Mouse (Mus musculus) spleen, postnatal 10 days (tissue): ENCODE measurements around the gene Trp53.

Source experiments
- DNase-seq, 2 experiments: peaks; one replicate each; pipeline ENCODE4 v3.0.0; 2021 to 2022; ENCODE audit warnings: low spot score in 2 of 2

The Trp53 gene

GRCm38 (mm10) chr11:69560896-69561854 is 19.0 kb upstream of the Trp53 start:
- DNase-seq = no peak

DNA sequence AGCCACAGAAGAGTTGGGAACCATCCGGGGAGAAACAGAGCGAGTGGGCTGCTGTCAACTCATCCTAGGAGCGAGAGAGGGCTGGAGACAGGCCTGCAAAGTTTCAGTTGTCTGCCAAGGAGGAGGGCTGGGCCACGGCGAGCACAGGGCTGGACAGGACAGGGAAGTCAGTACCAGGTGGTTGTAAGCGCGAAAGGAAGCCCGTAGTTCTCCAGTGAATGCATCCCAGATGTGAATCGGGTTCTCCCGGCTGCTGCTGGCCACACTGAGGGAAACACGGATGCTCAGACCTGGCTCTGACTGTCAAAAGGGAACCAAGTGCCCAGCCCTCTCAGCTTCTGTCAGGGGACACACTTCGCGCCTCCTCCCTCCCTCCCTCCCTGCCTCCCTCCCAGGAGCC is 16.8 kb upstream of the Trp53 start:
- no peak for DNase-seq

GRCm38 (mm10) chr11:69564391-69564790 is 15.8 kb upstream of the Trp53 start:
- no peak for DNase-seq

DNA sequence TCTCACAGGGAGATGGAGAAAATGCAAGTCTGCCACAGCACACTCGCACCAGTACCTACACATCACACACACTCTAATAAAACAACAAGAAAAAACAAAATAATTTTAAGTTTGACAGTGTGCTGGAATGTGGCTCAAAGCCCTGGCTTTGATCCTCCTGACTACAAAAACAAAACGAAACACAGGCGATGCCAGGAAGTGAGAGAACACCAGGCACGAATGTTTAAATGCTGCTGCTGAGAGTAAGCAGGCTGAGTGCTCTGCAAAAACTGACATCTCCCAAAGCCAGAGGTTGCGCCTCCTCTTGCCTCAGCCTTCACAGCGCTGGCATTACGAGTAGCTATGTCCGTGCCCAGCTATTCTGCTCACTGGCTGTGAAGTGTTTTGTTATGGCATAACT is 15.0 kb upstream of the Trp53 start:
- no peak for DNase-seq

DNA sequence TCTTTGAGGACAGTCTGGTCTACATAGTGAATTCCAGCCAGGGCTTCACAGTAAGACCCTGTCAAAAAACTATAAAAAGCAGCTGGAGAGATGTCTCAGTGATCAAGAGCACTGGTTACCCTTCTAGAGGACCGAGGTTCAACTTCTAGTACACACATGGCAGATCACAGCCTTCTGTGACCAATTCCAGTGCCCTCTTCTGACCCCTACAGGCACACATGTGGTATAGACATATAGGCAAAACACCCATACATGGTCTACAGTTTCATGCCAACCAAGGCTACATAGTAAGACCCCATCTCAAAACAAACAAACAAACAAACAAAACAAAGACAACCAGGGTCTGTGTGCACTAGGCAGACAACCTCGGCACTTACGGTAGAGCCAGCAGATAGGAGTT is 4.9 kb upstream of the Trp53 start:
- DNase-seq = peak in 1 of 2 experiments; percentile 49

- DNase-seq = no peak
These were observed 3.9 kb upstream of the Trp53 start for GRCm38 (mm10) chr11:69576307-69576706.

GRCm38 (mm10) chr11:69578301-69578700 is 1.9 kb upstream of the Trp53 start:
- DNase-seq = no peak

- peak; percentile 97 to 99 for DNase-seq
These were observed 786 bp upstream of the Trp53 start for GRCm38 (mm10) chr11:69579128-69580017.

DNA sequence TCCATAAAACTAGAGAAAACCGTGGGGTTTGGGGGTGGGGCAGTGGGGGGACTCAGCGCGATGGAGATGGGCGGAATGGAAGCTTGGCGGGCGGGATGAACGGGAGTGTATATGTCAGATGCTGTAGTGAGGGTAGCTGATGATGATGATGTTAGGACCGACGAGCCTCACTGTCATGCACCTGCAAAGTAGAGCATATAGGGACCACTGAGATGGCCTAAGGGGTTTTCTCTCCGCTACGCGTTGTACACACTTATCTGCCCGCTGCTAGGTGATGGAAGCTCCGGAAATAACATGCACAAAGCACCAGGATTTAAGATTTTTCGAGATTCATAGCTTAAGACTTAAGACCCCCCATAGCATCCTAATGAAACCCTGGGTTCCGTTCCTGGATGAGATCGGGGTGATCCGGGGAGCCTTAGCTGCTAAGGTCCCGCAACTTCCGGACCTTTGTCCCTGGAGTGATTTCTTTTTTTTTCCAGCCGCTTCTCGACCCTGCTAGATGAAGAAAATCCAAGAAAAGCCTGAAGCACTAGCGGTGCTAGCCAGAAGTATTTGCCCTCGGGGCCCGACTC is 500 bp downstream of the Trp53 start:
- DNase-seq = peak in 1 of 2 experiments; percentile 46

- peak; percentile 84 to 93 for DNase-seq
These were observed 1.1 kb downstream of the Trp53 start for GRCm38 (mm10) chr11:69581147-69581688.

GRCm38 (mm10) chr11:69581814-69582213 is 1.7 kb downstream of the Trp53 start:
- DNase-seq = no peak

- DNase-seq = no peak
These were observed 2.2 kb downstream of the Trp53 start for GRCm38 (mm10) chr11:69582230-69582805.

- no peak for DNase-seq
These were observed 3.8 kb downstream of the Trp53 start for GRCm38 (mm10) chr11:69584008-69584407.

- no peak for DNase-seq
These were observed 4.8 kb downstream of the Trp53 start for GRCm38 (mm10) chr11:69584937-69585336.

DNA sequence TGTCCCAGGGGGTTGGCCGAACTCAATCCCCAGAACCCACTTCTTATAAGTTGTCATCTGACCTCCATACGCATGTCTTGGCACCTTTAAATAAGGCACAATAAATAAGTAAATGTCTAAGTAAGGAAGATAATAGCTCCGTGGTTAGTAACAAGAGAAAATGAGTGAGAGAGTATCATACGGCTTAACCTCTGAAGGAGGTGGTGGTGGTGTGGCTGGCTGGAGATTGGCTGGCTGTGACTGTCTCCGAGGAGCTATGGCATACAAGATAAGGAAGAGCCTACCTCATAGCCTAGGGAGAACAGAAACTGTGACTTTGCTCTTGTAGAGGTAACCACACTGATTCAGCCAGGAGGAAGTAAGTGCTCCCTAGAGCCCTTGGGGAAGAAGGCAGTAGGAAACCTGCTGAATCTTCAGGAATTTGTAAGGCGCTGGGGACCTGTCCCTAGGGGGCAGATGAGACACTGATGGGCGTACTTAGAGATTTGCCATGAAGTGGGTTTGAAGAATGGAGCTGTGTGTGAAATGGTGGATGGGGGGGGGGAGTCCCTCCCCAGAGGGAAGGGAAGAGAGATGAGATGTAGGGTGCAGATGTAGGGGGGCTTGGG is 5.7 kb downstream of the Trp53 start:
- peak in 1 of 2 experiments; percentile 71 for DNase-seq

DNA sequence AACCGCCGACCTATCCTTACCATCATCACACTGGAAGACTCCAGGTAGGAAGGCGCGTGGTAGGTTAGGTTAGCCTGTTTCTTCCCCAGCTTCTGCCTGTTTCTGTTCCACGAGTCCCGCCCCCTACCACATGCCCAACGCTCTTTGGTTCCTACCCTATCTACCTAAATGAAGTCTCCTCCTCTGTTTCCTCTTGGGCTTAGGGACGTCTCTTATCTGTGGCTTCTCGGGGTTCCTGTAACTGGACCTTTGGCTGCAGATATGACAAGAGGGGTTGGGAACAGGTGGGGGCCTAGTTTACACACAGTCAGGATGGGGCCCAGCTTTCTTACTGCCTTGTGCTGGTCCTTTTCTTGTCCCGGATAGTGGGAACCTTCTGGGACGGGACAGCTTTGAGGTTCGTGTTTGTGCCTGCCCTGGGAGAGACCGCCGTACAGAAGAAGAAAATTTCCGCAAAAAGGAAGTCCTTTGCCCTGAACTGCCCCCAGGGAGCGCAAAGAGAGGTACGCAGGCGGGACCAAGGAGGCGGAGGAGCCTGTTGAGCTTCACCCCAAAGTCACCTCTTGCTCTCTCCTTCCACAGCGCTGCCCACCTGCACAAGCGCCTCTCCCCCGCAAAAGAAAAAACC is 9.2 kb downstream of the Trp53 start:
- DNase-seq = no peak

DNA sequence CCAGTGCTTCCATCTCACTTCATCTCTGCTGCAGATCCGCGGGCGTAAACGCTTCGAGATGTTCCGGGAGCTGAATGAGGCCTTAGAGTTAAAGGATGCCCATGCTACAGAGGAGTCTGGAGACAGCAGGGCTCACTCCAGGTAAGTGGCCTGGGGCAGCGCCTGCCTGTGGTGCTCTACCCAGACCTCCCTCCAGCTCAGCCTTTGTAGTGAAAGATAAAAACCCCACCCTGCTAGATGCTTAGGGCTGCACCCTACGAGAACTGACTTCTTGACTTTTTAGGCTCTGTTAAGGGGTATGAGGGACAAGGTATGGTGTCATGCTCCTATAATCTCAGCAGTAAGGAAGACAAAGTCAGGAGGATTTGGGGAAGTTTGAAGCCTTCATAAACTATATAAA is 10.5 kb downstream of the Trp53 start:
- DNase-seq = no peak

DNA sequence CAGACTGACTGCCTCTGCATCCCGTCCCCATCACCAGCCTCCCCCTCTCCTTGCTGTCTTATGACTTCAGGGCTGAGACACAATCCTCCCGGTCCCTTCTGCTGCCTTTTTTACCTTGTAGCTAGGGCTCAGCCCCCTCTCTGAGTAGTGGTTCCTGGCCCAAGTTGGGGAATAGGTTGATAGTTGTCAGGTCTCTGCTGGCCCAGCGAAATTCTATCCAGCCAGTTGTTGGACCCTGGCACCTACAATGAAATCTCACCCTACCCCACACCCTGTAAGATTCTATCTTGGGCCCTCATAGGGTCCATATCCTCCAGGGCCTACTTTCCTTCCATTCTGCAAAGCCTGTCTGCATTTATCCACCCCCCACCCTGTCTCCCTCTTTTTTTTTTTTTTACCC is 11.3 kb downstream of the Trp53 start:
- no peak for DNase-seq

GRCm38 (mm10) chr11:69591899-69592637 is 11.9 kb downstream of the Trp53 start:
- DNase-seq = no peak

DNA sequence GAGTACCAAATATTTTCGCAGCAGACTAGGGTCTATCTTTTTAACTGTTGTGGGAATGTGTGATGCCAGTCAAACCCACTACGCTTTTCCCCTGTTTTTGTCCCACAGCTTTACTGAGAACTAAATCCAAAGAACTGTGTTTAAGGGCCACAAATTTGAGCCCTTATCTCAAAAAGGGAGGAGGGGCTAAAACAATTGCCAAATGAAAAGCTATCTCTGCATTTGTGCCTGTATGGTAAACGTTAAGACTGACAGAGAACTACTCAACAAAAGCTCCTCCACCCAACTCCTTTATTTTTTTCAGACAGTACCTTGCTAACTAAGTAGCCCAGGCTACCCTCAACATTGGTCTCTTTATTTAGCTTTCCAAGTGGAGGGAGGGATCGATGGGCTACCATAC is 12.6 kb downstream of the Trp53 start:
- DNase-seq = no peak
